Mouse (Mus musculus): Measurements from ENCODE around the gene Ces1e. TPM values are rescaled to one million over a fixed set of nuclear protein-coding genes. Genes with fewer than 3 reads are reported as not detected.

The Ces1e gene
- total and polyA plus RNA-seq, 3 experiments = not detected

DNA sequence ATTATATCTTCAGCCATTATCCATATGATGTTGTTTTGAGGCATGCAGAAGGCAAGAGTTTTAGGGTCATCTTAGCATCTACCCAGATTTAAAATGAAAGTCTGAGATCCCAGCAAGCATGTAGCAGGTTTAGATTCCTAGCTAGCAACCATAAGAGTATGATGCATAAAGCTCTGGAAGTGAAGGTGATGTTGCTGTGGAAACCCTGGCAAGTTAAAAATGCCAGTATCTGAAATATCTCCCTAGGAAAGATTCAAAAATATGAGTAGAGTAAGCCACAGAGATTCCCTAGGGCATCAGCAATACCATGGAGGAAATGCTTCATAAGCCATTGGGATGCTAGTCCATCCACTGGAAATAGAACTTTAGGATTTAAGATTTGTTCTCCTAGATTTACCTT lies 10.5 kb upstream of the Ces1e start:
- Histone ChIP-seq H3K9ac (ENCODE audit: insufficient read depth, low read depth) (no peak overlapping the region), H3K4me2 (ENCODE audit: insufficient read depth, low read depth, poor library complexity, severe bottlenecking) (no peak overlapping the region), H3K79me2 (replicated peaks; ENCODE audit: control insufficient read depth, extremely low read depth, insufficient read depth, poor library complexity, severe bottlenecking) (no peaks in the 10 kb centered on the region), H3K9me3 (replicated peaks; ENCODE audit: low read length) (peaks cover 5% of the 10 kb centered on the region), H3K27ac (ENCODE audit: insufficient read depth, low read depth) (no peak overlapping the region), H3K36me3 (replicated peaks in 1 of 2; ENCODE audit: control insufficient read depth in 1 of 2, insufficient read depth in 1 of 2, low read length in 1 of 2) (no peaks in the 10 kb centered on the region), H3K4me3 (replicated peaks in 1 of 3; ENCODE audit: low read depth in 2 of 3, low read length in 2 of 3, poor library complexity in 1 of 3) (no peak overlapping the region), H3K27me3 (replicated peaks) (peaks cover 28% of the 10 kb centered on the region), H3K4me1 (ENCODE audit: control insufficient read depth in 1 of 2, insufficient read depth in 2 of 2) (no peaks in the 10 kb centered on the region)
- TF ChIP-seq PAX5 (IDR thresholded peaks at IDR 0.05; ENCODE audit: low read length) (no peak), POLR2A (IDR thresholded peaks at IDR 0.05; ENCODE audit: low read depth, low read length) (no peak), KAT2A (IDR thresholded peaks at IDR 0.05; ENCODE audit: insufficient replicate concordance, low read length) (no peak), MAX (IDR thresholded peaks at IDR 0.05; ENCODE audit: low read length) (no peak), ZMIZ1 (IDR thresholded peaks at IDR 0.05; ENCODE audit: low read depth, low read length) (no peak), MYC (IDR thresholded peaks at IDR 0.05; ENCODE audit: low read depth, low read length) (no peak), NRF1 (IDR thresholded peaks at IDR 0.05; ENCODE audit: low read depth, low read length) (no peak), RCOR1 (conservative IDR thresholded peaks at IDR 0.05; ENCODE audit: low read depth, low read length) (no peak), NELFE (IDR thresholded peaks at IDR 0.05; ENCODE audit: low read depth, low read length) (no peak), HCFC1 (IDR thresholded peaks at IDR 0.05; ENCODE audit: low read depth, low read length) (no peak), ETS1 (conservative IDR thresholded peaks at IDR 0.05; ENCODE audit: low read depth, low read length) (no peak), USF1 (IDR thresholded peaks at IDR 0.05; ENCODE audit: low read depth, low read length) (no peak), BHLHE40 (IDR thresholded peaks at IDR 0.05; ENCODE audit: low read depth, low read length) (no peak), JUND (conservative IDR thresholded peaks at IDR 0.05; ENCODE audit: low read depth, low read length) (no peak)
- dilution Hi-C loops (cut with MboI; ENCODE audit: extremely low pct_ligation_motif_present, extremely low pct_unique_long_range_greater_than_20kb, low sequenced_read_pairs) (no loop called here), in situ Hi-C loops (cut with MboI; ENCODE audit: low pct_ligation_motif_present, low pct_unique_long_range_greater_than_20kb, low sequenced_read_pairs) (no loop called here)
- no peak for DNase-seq (ENCODE audit: extremely low read depth)

GRCm38 (mm10) chr8:93235681-93236080 lies 6.3 kb upstream of the Ces1e start:
- in situ Hi-C loops (cut with MboI; ENCODE audit: low pct_ligation_motif_present, low pct_unique_long_range_greater_than_20kb, low sequenced_read_pairs) = no loop called here
- Histone ChIP-seq H3K9me3 (replicated peaks; ENCODE audit: low read length) (peaks cover 5% of the 10 kb centered on the region), H3K27ac (ENCODE audit: insufficient read depth, low read depth) (no peak overlapping the region), H3K79me2 (replicated peaks; ENCODE audit: control insufficient read depth, extremely low read depth, insufficient read depth, poor library complexity, severe bottlenecking) (no peaks in the 10 kb centered on the region), H3K4me3 (replicated peaks in 1 of 3; ENCODE audit: low read depth in 2 of 3, low read length in 2 of 3, poor library complexity in 1 of 3) (no peak overlapping the region), H3K27me3 (replicated peaks) (peaks cover 47% of the 10 kb centered on the region), H3K9ac (ENCODE audit: insufficient read depth, low read depth) (no peak overlapping the region), H3K36me3 (replicated peaks in 1 of 2; ENCODE audit: control insufficient read depth in 1 of 2, insufficient read depth in 1 of 2, low read length in 1 of 2) (no peaks in the 10 kb centered on the region), H3K4me2 (ENCODE audit: insufficient read depth, low read depth, poor library complexity, severe bottlenecking) (no peak overlapping the region), H3K4me1 (ENCODE audit: control insufficient read depth in 1 of 2, insufficient read depth in 2 of 2) (no peaks in the 10 kb centered on the region)
- dilution Hi-C loops (cut with MboI; ENCODE audit: extremely low pct_ligation_motif_present, extremely low pct_unique_long_range_greater_than_20kb, low sequenced_read_pairs) = no loop called here
- DNase-seq (ENCODE audit: extremely low read depth) = no peak
- TF ChIP-seq UBTF (IDR thresholded peaks at IDR 0.05; ENCODE audit: low read depth, low read length) = no peak
- no peak for TF ChIP-seq ZMIZ1 (IDR thresholded peaks at IDR 0.05; ENCODE audit: low read depth, low read length)
- no peak for TF ChIP-seq ZKSCAN1 (IDR thresholded peaks at IDR 0.05; ENCODE audit: borderline replicate concordance, low read depth, low read length)
- no peak for TF ChIP-seq ELF1 (IDR thresholded peaks at IDR 0.05; ENCODE audit: low read depth, low read length)
- TF ChIP-seq ETS1 (conservative IDR thresholded peaks at IDR 0.05; ENCODE audit: low read depth, low read length) = no peak
- no peak for TF ChIP-seq KAT2A (IDR thresholded peaks at IDR 0.05; ENCODE audit: insufficient replicate concordance, low read length)
- TF ChIP-seq MXI1 (IDR thresholded peaks at IDR 0.05; ENCODE audit: low read depth, low read length) = no peak

All from CH12.LX (cell line).